Mouse (Mus musculus) frontal cortex, adult (tissue): ENCODE results near the gene Kansl3.
A peak's percentile ranks its signal among the peaks of the same experiment; 100 is the strongest.

Source experiments
- ATAC-seq: cut with Nextera tagmentation; 2 replicates; pipeline ENCODE4 v1.9.2; 2017; ENCODE audit warnings: mild to moderate bottlenecking, moderate library complexity, mixed read lengths; ENCODE audit not compliant: low TSS enrichment

Gene Kansl3

GRCm38 (mm10) chr1:36368969-36369645, at the start of gene Kansl3:
Gene Kansl3 (minus strand): TSS chr1:36369181.
- ATAC-seq, result peak; percentile 95

GRCm38 (mm10) chr1:36404531-36404930, 35.5 kb upstream of the Kansl3 start:
- no peak for ATAC-seq

GRCm38 (mm10) chr1:36401509-36401908, 32.5 kb upstream of the Kansl3 start:
- ATAC-seq, result peak; percentile 76

GRCm38 (mm10) chr1:36397041-36397440, 28.1 kb upstream of the Kansl3 start:
- ATAC-seq, result no peak

GRCm38 (mm10) chr1:36379582-36379981, 10.6 kb upstream of the Kansl3 start:
- no peak for ATAC-seq

- no peak for ATAC-seq
These were observed 9.9 kb upstream of the Kansl3 start for GRCm38 (mm10) chr1:36378880-36379279.

- no peak for ATAC-seq
These were observed 3.2 kb upstream of the Kansl3 start, which contains the start of gene Fer1l5 for GRCm38 (mm10) chr1:36371934-36372845. Gene Fer1l5 (plus strand): TSS chr1:36372291.

- no peak for ATAC-seq
These were observed 1.9 kb upstream of the Kansl3 start for GRCm38 (mm10) chr1:36370918-36371317.

GRCm38 (mm10) chr1:36368112-36368968, 641 bp downstream of the Kansl3 start:
- ATAC-seq, result peak; percentile 71

GRCm38 (mm10) chr1:36367698-36368097, 1.3 kb downstream of the Kansl3 start:
- no peak for ATAC-seq

- peak; percentile 56; the same call in 1 of the 2 replicates for ATAC-seq
These were observed 11.9 kb downstream of the Kansl3 start for GRCm38 (mm10) chr1:36356955-36357695.

- ATAC-seq, result peak; percentile 87
These were observed 16.6 kb downstream of the Kansl3 start for GRCm38 (mm10) chr1:36352351-36352750.

- ATAC-seq, result no peak
These were observed 26.4 kb downstream of the Kansl3 start for GRCm38 (mm10) chr1:36342547-36342946.

GRCm38 (mm10) chr1:36332955-36333887, 35.8 kb downstream of the Kansl3 start:
- ATAC-seq, result no peak

- no peak for ATAC-seq
These were observed 37.2 kb downstream of the Kansl3 start for GRCm38 (mm10) chr1:36331743-36332142.

- no peak for ATAC-seq
These were observed 42.2 kb downstream of the Kansl3 start for GRCm38 (mm10) chr1:36326815-36327214.

GRCm38 (mm10) chr1:36325900-36326321, 43.1 kb downstream of the Kansl3 start:
- ATAC-seq, result no peak

GRCm38 (mm10) chr1:36323746-36324448, 45.1 kb downstream of the Kansl3 start:
- peak; percentile 70 for ATAC-seq

- ATAC-seq, result no peak
These were observed 45.9 kb downstream of the Kansl3 start for GRCm38 (mm10) chr1:36323076-36323475.
